ENCODE assay signal across 11 mouse cellular contexts in the genomic region with DNA sequence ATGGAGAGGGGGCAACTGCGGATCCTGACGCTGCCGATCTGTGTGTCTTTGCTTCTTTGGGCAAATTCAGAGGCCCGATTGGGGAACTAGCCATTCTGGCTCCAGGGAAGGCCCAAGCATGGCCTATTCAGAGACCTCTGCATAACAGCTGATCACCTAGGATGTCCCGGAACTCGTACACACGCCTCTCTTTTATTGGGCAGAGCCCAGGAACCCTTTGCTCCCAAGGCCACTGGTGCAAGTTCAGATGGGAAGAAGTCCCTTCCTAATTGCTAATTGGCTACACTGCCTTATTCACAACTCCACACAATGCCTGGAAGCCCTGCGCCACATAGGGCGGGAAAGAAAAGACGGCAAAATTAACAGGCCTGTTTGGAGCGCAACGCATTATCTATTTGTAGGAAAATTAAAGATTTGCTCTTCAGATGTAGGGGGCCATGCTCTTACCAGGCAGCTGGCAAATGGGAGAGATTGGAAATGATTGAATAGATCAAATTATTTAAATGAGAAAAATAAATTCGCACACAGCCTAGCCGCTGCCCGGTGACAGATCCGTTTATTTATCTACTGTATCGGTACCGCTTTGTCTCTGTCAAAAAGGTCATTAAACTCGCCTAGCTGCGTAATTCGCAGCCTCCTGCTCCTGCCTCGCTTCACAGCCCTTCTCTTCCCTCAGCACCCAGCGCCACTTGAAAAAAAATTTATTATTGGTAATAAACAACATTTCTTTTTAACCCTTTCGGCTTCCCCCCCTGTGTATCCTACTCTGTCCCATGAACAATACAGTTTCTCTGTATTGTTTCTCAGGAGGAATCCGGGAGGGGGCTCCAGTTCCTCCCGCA. TPM values are rescaled to one million over a fixed set of nuclear protein-coding genes. Genes with fewer than 3 reads are reported as not detected.
DNase-seq lines count a peak whose midpoint lies in the region; ATAC-seq and TF ChIP-seq lines count a peak whose summit lies in the region.
"Had no signal": no experiment of that assay in that cellular context is flagged by ENCODE, and none has a peak within 500 bp of the region (broad histone marks: within the 10 kb centered on the region; RNA-seq: fewer than 3 reads in every experiment).

No protein-coding gene starts in this region.

- peaks cover 98% of the 10 kb centered on the region for H3K27me3 ChIP-seq in stomach, embryonic 16.5 days (ENCODE audit: control insufficient read depth, insufficient read depth, low read length)
- H3K27me3 ChIP-seq in stomach, postnatal 0 days (ENCODE audit: control insufficient read depth, insufficient read depth, low read length), result peaks cover 41% of the 10 kb centered on the region
- H3K27me3 ChIP-seq in forebrain, embryonic 11.5 days (ENCODE audit: control insufficient read depth, insufficient read depth, low read length), result peaks cover 94% of the 10 kb centered on the region
- H3K27me3 ChIP-seq in midbrain, embryonic 10.5 days (ENCODE audit: low read depth, poor library complexity, severe bottlenecking), result peaks cover 100% of the 10 kb centered on the region

- H3K4me1 ChIP-seq in stomach, embryonic 16.5 days (ENCODE audit: control insufficient read depth, insufficient read depth, low read length), result 0 out of 2 replicates have a peak, but pooled peaks cover 5% of the 10 kb centered on the region
- 0 out of 2 replicates have a peak, but pooled peaks cover 2% of the 10 kb centered on the region for H3K4me1 ChIP-seq in stomach, postnatal 0 days (replicated peaks; ENCODE audit: control insufficient read depth, insufficient read depth)
- H3K4me1 ChIP-seq in forebrain, embryonic 11.5 days (replicated peaks; ENCODE audit: control insufficient read depth, insufficient read depth, low read length), result peaks cover 51% of the 10 kb centered on the region
- peaks cover 99% of the 10 kb centered on the region for H3K4me1 ChIP-seq in midbrain, embryonic 10.5 days

- no peaks in the 10 kb centered on the region for H3K9me3 ChIP-seq in stomach, embryonic 16.5 days (replicated peaks; ENCODE audit: control insufficient read depth, low read length)
- H3K9me3 ChIP-seq in stomach, postnatal 0 days (ENCODE audit: control insufficient read depth, low read length), result no peaks in the 10 kb centered on the region
- H3K9me3 ChIP-seq in forebrain, embryonic 11.5 days (ENCODE audit: control insufficient read depth, low read length), result no peaks in the 10 kb centered on the region
- H3K9me3 ChIP-seq in midbrain, embryonic 10.5 days (replicated peaks), result no peaks in the 10 kb centered on the region
- H3K9me3 ChIP-seq: heart, embryonic 15.5 days had no signal

- 3% methylated on average over 26 of the region's 26 CpGs for WGBS in stomach, embryonic 16.5 days
- 4% methylated on average over 26 of the region's 26 CpGs for WGBS in stomach, postnatal 0 days
- WGBS in forebrain, embryonic 11.5 days, result 2% methylated on average over 26 of the region's 26 CpGs
- 2% methylated on average over 26 of the region's 26 CpGs for whole genome bisulfite sequencing in midbrain, embryonic 10.5 days

- no peak for TF ChIP-seq CTCF in stomach, postnatal 0 days (IDR thresholded peaks at IDR 0.05; ENCODE audit: low read depth)

- no peak overlapping the region for H3K27ac ChIP-seq in stomach, embryonic 16.5 days (ENCODE audit: low read length)
- no peak overlapping the region for H3K27ac ChIP-seq in stomach, postnatal 0 days (replicated peaks)
- H3K27ac ChIP-seq in forebrain, embryonic 11.5 days (ENCODE audit: low read depth, low read length), result no peak overlapping the region
- H3K27ac ChIP-seq in midbrain, embryonic 10.5 days (replicated peaks), result no peak overlapping the region
- H3K27ac ChIP-seq: heart, embryonic 15.5 days had no signal

- no peak overlapping the region for H3K4me2 ChIP-seq in stomach, embryonic 16.5 days (ENCODE audit: low read depth, low read length)
- no peak overlapping the region for H3K4me2 ChIP-seq in stomach, postnatal 0 days (replicated peaks; ENCODE audit: low read depth)
- H3K4me2 ChIP-seq in forebrain, embryonic 11.5 days (ENCODE audit: low read depth, low read length, severe bottlenecking), result peak overlapping the region; percentile 62; the same call in 1 of the 2 replicates

- H3K4me3 ChIP-seq in stomach, embryonic 16.5 days (replicated peaks; ENCODE audit: low read length), result 0 out of 2 replicates have a peak overlapping the region, but pooled peaks have one; percentile 40
- H3K4me3 ChIP-seq in stomach, postnatal 0 days (ENCODE audit: low read depth, low read length), result no peak overlapping the region
- H3K4me3 ChIP-seq in forebrain, embryonic 11.5 days (ENCODE audit: low read depth, low read length), result peak overlapping the region; percentile 44
- peak overlapping the region; percentile 59; the same call in 1 of the 2 replicates for H3K4me3 ChIP-seq in midbrain, embryonic 10.5 days

- H3K36me3 ChIP-seq in stomach, embryonic 16.5 days (ENCODE audit: control insufficient read depth, insufficient read depth, low read length), result no peaks in the 10 kb centered on the region
- H3K36me3 ChIP-seq in stomach, postnatal 0 days (ENCODE audit: control insufficient read depth, insufficient read depth, low read length), result no peaks in the 10 kb centered on the region
- H3K36me3 ChIP-seq in forebrain, embryonic 11.5 days (ENCODE audit: control insufficient read depth, insufficient read depth, low read length), result no peaks in the 10 kb centered on the region
- no peaks in the 10 kb centered on the region for H3K36me3 ChIP-seq in midbrain, embryonic 10.5 days
- H3K36me3 ChIP-seq: heart, embryonic 15.5 days had no signal

- no peak for TF ChIP-seq EP300 in stomach, postnatal 0 days (optimal IDR thresholded peaks at IDR 0.05)

- no peak for ATAC-seq in stomach, embryonic 16.5 days (ENCODE audit: insufficient read depth, low FRiP score)
- no peak for ATAC-seq in stomach, postnatal 0 days (ENCODE audit: low FRiP score, low TSS enrichment)
- no peak for ATAC-seq in forebrain, embryonic 11.5 days (replicated peaks; ENCODE audit: low FRiP score)

- H3K9ac ChIP-seq in stomach, embryonic 16.5 days (ENCODE audit: low read length), result no peak overlapping the region
- H3K9ac ChIP-seq in stomach, postnatal 0 days (ENCODE audit: low read length), result no peak overlapping the region
- H3K9ac ChIP-seq in forebrain, embryonic 11.5 days (ENCODE audit: low read length), result no peak overlapping the region
- H3K9ac ChIP-seq: heart, embryonic 15.5 days had no signal

- DNase-seq in stomach, postnatal 0 days (ENCODE audit: low spot score), result no peak
- DNase-seq in forebrain, embryonic 11.5 days (ENCODE audit: low spot score), result no peak
- peak; percentile 35 for DNase-seq in midbrain, embryonic 10.5 days (ENCODE audit: low spot score)
- no peak for DNase-seq in lung, postnatal 14 days
- DNase-seq in left cerebral cortex, adult 8-10 months (ENCODE audit: low spot score in 2 of 2), result no peak
- DNase-seq in right cerebral cortex, postnatal 14 days, result no peak
- DNase-seq: cerebellum, adult 8-10 months; kidney, postnatal 10 days; liver had no signal

RNA-seq across cellular contexts. Expression of a gene that starts 1.5 kb away (rescaled TPM):
- 0.36 and 0.41 TPM in 2 replicates for polyA plus RNA-seq in stomach, embryonic 16.5 days (2015; fragmentation: Nextera tagmentation; extraction: Ambion mirVana)
- polyA plus RNA-seq in stomach, postnatal 0 days (2015; fragmentation: Nextera tagmentation; extraction: Ambion mirVana), result 0.12 and 0.13 TPM in 2 replicates
- polyA plus RNA-seq in forebrain, embryonic 11.5 days (2014; fragmentation: Nextera tagmentation; extraction: Ambion mirVana), result 2.0 and 2.7 TPM in 2 replicates
- 0.31 and 0.34 TPM in 2 replicates for polyA plus RNA-seq in midbrain, embryonic 10.5 days (2016; fragmentation: Nextera tagmentation; extraction: Ambion mirVana)
- 10 to 100 TPM; 48.8 to 58.3 (median 53.5) TPM for total RNA-seq in left cerebral cortex, adult 8-10 months (2022)
